Mouse (Mus musculus) midbrain, embryonic 13.5 days (tissue): ENCODE results near the gene Serinc2. TPM values are rescaled to one million over a fixed set of nuclear protein-coding genes. Genes with fewer than 3 reads are reported as not detected.

Experiments used
- ATAC-seq: fragments of 200-750 bp; cut with Nextera tagmentation; 2 replicates; pipeline ENCODE4 v1.8.0; 2017; ENCODE audit warnings: mild to moderate bottlenecking, moderate TSS enrichment, moderate library complexity
- H3K27ac ChIP-seq: fragments of 300-500 bp; sonication (generic); 2 replicates; pipeline ENCODE4 v1.5.1; 2015; ENCODE audit warnings: inconsistent platforms, mild to moderate bottlenecking, moderate library complexity
- H3K27me3 ChIP-seq: fragments of 300-500 bp; sonication (generic); 2 replicates; pipeline ENCODE4 v1.6.1; 2015; ENCODE audit warnings: mild to moderate bottlenecking, inconsistent platforms
- H3K36me3 ChIP-seq: fragments of 300-500 bp; sonication (generic); 2 replicates; pipeline ENCODE4 v1.6.1; 2015; ENCODE audit warnings: mild to moderate bottlenecking, inconsistent platforms
- H3K4me1 ChIP-seq: fragments of 300-500 bp; sonication (generic); replicated peaks from 2 replicates; pipeline ENCODE4 v1.6.1; 2015; ENCODE audit warnings: inconsistent platforms
- H3K4me2 ChIP-seq: fragments of 300-500 bp; sonication (generic); replicated peaks from 2 replicates; pipeline ENCODE4 v1.6.1; 2015; ENCODE audit warnings: moderate library complexity, mild to moderate bottlenecking, inconsistent platforms
- H3K4me3 ChIP-seq: fragments of 300-500 bp; sonication (generic); replicated peaks from 2 replicates; pipeline ENCODE4 v1.5.1; 2015; ENCODE audit warnings: mild to moderate bottlenecking, inconsistent platforms
- H3K9ac ChIP-seq: fragments of 300-500 bp; sonication (generic); replicated peaks from 2 replicates; pipeline ENCODE4 v1.6.1; 2015; ENCODE audit warnings: mild to moderate bottlenecking, inconsistent platforms
- H3K9me3 ChIP-seq: fragments of 300-500 bp; sonication (generic); 2 replicates; pipeline ENCODE4 v1.6.1; 2016; ENCODE audit warnings: mild to moderate bottlenecking, inconsistent platforms
- WGBS: fragments of 180-500 bp; shearing (Covaris S2); methylation state at CpG from one replicate; pipeline ENCODE4 v1.1.7; 2015; 5-methylcytosine and 5-hydroxymethylcytosine counted together
- polyA plus RNA-seq: library from polyadenylated mRNA; unstranded; fragments of >200 nt; fragmentation: Nextera tagmentation; extraction: Ambion mirVana; gene quantifications from 2 replicates; pipeline ENCODE4 v1.2.1, GENCODE M21; 2015

Gene Serinc2
- polyA plus RNA-seq, 1 experiment from 2014 or later = 70.8 TPM

DNA sequence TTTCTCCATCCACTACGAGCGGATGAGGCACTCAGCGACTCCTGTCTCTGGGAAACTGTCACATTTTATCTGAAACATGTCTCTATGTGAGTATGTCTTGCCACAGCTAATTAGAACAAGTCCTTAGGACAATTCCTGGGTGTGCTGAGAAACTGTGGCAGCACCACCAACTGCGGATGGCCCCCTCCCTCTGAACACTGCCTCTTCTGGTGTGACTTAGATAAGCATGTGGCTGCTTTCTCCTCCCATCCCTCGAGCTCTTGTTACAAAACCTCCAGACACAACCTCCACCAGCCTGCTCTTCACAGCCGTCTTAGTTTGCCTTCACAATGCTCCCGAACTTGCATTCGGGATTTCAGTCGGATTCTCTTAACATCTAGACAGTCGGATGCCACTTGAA is 65.1 kb downstream of the Serinc2 start:
- Histone ChIP-seq H3K9me3 (no peaks in the 10 kb centered on the region), H3K9ac (no peak overlapping the region), H3K36me3 (no peaks in the 10 kb centered on the region), H3K4me1 (no peaks in the 10 kb centered on the region), H3K27me3 (no peaks in the 10 kb centered on the region), H3K27ac (no peak overlapping the region), H3K4me2 (no peak overlapping the region), H3K4me3 (no peak overlapping the region)
- WGBS = 80% methylated on average over 10 of the region's 10 CpGs
- no peak for ATAC-seq

DNA sequence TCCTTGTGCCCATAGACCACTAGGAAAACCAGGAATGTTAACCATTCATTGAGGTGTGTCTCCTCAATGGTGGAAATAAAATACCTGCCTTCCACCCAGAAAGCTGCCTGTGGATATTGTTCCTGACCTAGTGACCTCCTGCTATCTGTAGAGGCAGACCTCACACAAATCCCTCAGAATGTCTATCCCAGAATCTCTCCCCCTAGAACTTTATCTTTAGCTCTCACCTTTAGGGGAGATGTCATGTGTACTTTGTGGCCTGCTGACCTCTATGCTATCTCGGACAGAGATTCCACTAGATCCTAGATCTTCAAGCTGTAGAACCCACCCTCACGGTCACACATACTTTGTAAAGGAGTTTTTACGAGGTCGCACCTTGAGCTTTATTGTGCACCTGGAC is 65.8 kb downstream of the Serinc2 start:
- Histone ChIP-seq H3K4me2 (no peak overlapping the region), H3K27me3 (no peaks in the 10 kb centered on the region), H3K27ac (no peak overlapping the region), H3K9ac (no peak overlapping the region), H3K36me3 (no peaks in the 10 kb centered on the region), H3K9me3 (no peaks in the 10 kb centered on the region), H3K4me1 (no peaks in the 10 kb centered on the region), H3K4me3 (no peak overlapping the region)
- WGBS = 88% methylated on average over 4 of the region's 4 CpGs
- ATAC-seq = no peak

GRCm38 (mm10) chr4:130212421-130212820 is 66.6 kb downstream of the Serinc2 start:
- H3K27me3 ChIP-seq = no peaks in the 10 kb centered on the region
- H3K27ac ChIP-seq = no peak overlapping the region
- ATAC-seq = no peak
- WGBS = 81% methylated on average over 7 of the region's 7 CpGs
- H3K9ac ChIP-seq = no peak overlapping the region
- H3K36me3 ChIP-seq = no peaks in the 10 kb centered on the region
- H3K4me1 ChIP-seq = no peaks in the 10 kb centered on the region
- H3K4me3 ChIP-seq = no peak overlapping the region
- H3K9me3 ChIP-seq = no peaks in the 10 kb centered on the region
- H3K4me2 ChIP-seq = no peak overlapping the region

- Histone ChIP-seq H3K9me3 (no peaks in the 10 kb centered on the region), H3K27ac (no peak overlapping the region), H3K4me2 (no peak overlapping the region), H3K4me1 (no peaks in the 10 kb centered on the region), H3K27me3 (no peaks in the 10 kb centered on the region), H3K9ac (no peak overlapping the region), H3K36me3 (no peaks in the 10 kb centered on the region), H3K4me3 (no peak overlapping the region)
- ATAC-seq = no peak
- 98% methylated on average over 2 of the region's 2 CpGs for WGBS
Measured at GRCm38 (mm10) chr4:130211870-130212269, 67.1 kb downstream of the Serinc2 start.

Other genes with a start within 250 kb of the Serinc2 start
- 2.9 and 3.4 TPM in 2 replicates for gene Col16a1, start 231.4 kb downstream of the Serinc2 start, polyA plus RNA-seq
- gene Pef1, start 176.6 kb downstream of the Serinc2 start, polyA plus RNA-seq = 65.3 and 72.0 TPM in 2 replicates
- gene Hcrtr1, start 139.8 kb downstream of the Serinc2 start, polyA plus RNA-seq = 0.41 and 0.94 TPM in 2 replicates
- gene Tinagl1, start 104.1 kb downstream of the Serinc2 start, polyA plus RNA-seq = 2.4 and 2.5 TPM in 2 replicates
- gene Gm853, start 56.8 kb downstream of the Serinc2 start, polyA plus RNA-seq = 0.24 TPM in 1 of 2 replicates, not detected in the other
- 103 and 116 TPM in 2 replicates for gene Fabp3, start 29.4 kb upstream of the Serinc2 start, polyA plus RNA-seq
- gene Gm10570, start 29.5 kb upstream of the Serinc2 start, polyA plus RNA-seq = 0.58 and 0.59 TPM in 2 replicates
- 84.6 and 87.4 TPM in 2 replicates for gene Zcchc17, start 80.7 kb upstream of the Serinc2 start, polyA plus RNA-seq
- 138 and 145 TPM in 2 replicates for gene Snrnp40, start 80.9 kb upstream of the Serinc2 start, polyA plus RNA-seq